Mouse (Mus musculus) kidney, adult 18-20 months (tissue): ENCODE measurements around the gene Slc46a2.

ENCODE experiments used
- DNase-seq: peaks from one replicate; pipeline ENCODE4 v3.0.0; 2021

The Slc46a2 gene

GRCm38 (mm10) chr4:59914608-59915403, at the start of gene Slc46a2:
Slc46a2 (minus strand) TSS chr4:59915056.
- DNase-seq, result peak; percentile 70

- no peak for DNase-seq
Measured at GRCm38 (mm10) chr4:59963405-59964344, 48.8 kb upstream of the Slc46a2 start, which contains the start of gene Mup6. Mup6 (plus strand) TSS chr4:59964294.

GRCm38 (mm10) chr4:59960610-59961009, 45.8 kb upstream of the Slc46a2 start, which contains the start of gene Mup4:
Mup4 (minus strand) TSS chr4:59960710.
- DNase-seq, result no peak

- no peak for DNase-seq
Measured at GRCm38 (mm10) chr4:59937543-59937942, 22.7 kb upstream of the Slc46a2 start.

- DNase-seq, result peak; percentile 40
Measured at GRCm38 (mm10) chr4:59932505-59933281, 17.8 kb upstream of the Slc46a2 start.

GRCm38 (mm10) chr4:59928347-59928746, 13.5 kb upstream of the Slc46a2 start:
- peak; percentile 66 for DNase-seq

- DNase-seq, result no peak
Measured at GRCm38 (mm10) chr4:59927666-59928065, 12.8 kb upstream of the Slc46a2 start.

- no peak for DNase-seq
Measured at GRCm38 (mm10) chr4:59925082-59925481, 10.2 kb upstream of the Slc46a2 start.

- no peak for DNase-seq
Measured at GRCm38 (mm10) chr4:59917966-59918365, 3.1 kb upstream of the Slc46a2 start.

- DNase-seq, result no peak
Measured at GRCm38 (mm10) chr4:59908785-59909184, 6.1 kb downstream of the Slc46a2 start.

GRCm38 (mm10) chr4:59907657-59908230, 7.1 kb downstream of the Slc46a2 start:
- peak; percentile 10 for DNase-seq

GRCm38 (mm10) chr4:59907092-59907491, 7.8 kb downstream of the Slc46a2 start:
- no peak for DNase-seq

GRCm38 (mm10) chr4:59902547-59902946, 12.3 kb downstream of the Slc46a2 start:
- peak; percentile 21 for DNase-seq

- no peak for DNase-seq
Measured at GRCm38 (mm10) chr4:59901810-59902209, 13.0 kb downstream of the Slc46a2 start.

GRCm38 (mm10) chr4:59898521-59898919, 16.3 kb downstream of the Slc46a2 start:
- no peak for DNase-seq

- DNase-seq, result no peak
Measured at GRCm38 (mm10) chr4:59897814-59898520, 16.9 kb downstream of the Slc46a2 start.

GRCm38 (mm10) chr4:59896000-59896399, 18.9 kb downstream of the Slc46a2 start:
- DNase-seq, result no peak

GRCm38 (mm10) chr4:59894977-59895575, 19.8 kb downstream of the Slc46a2 start:
- no peak for DNase-seq

GRCm38 (mm10) chr4:59894415-59894814, 20.4 kb downstream of the Slc46a2 start:
- DNase-seq, result no peak

GRCm38 (mm10) chr4:59892731-59893130, 22.1 kb downstream of the Slc46a2 start:
- no peak for DNase-seq

GRCm38 (mm10) chr4:59891723-59892416, 23.0 kb downstream of the Slc46a2 start:
- no peak for DNase-seq
